Mouse (Mus musculus) thymus, postnatal 36 days (tissue): ENCODE measurements around the gene Efcab14.

Experiments
- DNase-seq, 2 experiments: peaks; one replicate each; pipeline ENCODE4 v3.0.0; 2022; ENCODE audit warnings: mixed read lengths in 2 of 2

Efcab14 gene

DNA sequence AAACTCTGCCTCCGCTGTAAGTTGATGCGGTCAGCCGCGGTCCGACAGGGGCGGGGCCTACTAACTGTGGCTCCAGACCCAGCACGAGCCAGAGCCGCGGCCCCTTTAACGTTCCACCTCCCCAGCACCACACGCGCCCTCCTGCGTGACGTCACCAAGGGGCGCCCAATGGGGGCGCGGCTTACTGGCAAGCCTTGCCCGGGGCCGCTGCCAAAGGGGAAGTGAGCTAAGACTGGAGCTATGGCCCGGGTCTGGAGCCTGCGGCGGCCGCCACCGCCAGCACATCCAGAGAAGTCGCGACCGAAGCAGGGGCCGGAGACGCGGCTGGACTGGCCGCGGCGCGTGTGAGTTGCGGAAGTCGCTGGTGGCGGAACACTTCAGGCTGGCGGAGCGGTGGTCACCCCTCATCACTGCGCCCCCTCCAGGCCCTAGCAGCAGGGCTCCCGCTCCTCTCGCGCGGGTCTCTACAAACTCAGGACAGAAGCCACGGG is at the start of gene Efcab14:
Efcab14 (plus strand) TSS at position 194 of the 491 bp plus-strand sequence.
- DNase-seq: peak; percentile 93 to 95

DNA sequence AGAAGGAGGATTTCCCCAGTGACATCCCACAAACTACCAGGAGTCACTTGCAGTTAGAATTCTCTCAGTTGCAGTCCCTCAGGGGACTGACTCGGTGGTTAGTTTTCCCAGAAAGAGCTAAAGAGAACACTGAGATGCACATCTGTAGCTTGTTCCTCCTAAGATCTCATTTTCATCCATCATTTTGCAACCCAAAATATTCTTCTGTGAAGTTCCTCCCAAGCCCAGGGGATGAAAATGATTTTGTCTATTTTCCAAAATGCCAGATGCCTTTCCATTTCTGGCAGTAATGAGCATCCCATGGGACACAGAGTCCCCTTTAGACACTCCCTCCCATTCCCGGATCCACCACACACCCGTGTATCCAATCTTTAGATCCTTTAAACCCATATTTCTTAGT is 36.1 kb upstream of the Efcab14 start:
- no peak for DNase-seq

DNA sequence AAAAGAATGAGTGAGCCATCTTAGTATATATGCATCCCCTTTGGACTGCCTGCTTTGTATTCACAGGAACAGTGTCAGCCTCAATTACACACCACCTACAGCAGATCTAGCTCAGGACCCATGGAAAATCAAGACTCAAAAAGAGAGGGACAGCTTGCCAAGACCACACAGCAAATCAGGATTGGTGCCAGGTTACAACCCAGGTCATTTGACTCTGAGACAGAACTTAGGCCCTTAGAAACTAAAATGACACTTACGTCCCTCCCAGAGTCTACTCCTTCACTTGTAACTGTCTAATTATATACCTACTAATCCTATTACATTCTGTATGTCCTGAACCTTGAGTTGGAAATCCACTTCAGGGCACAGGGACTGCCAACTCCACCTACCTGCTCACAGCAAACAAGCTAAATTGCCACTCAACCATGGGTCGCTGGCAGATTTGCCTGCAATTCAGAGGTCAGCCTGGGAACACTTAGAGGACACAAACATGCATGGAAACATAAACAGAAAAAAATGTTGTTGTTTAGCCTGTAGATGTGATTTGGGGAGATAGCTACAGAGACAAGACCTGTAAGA is 33.5 kb upstream of the Efcab14 start:
- no peak for DNase-seq

DNA sequence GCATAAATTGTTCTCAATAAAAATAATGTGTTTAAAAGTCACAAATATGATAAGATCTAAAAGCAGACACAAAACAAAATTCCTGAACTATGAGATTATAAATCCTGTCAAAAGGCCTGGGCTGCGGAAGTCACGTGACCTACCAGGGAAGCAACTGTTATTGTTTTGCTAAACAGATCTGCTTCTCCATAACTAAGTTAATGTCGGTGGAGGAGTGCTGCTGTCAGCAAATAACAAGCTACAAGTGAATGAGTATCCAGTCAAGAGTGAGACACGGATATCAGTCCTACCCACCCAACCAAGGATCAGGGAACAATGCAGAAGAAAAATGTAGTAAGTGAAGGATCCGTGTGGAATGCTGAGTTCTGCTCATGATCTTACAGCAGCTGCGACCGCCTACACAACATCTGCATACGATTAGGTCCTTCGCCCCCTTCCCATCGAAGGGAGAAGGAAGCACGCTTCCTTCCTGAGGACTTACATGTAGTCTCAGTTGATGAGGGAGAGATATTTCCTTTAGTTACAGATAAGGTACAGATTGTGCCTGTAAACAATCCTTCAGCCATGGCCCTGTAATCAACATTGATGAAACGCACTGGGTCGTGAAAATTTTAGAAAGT is 28.5 kb upstream of the Efcab14 start:
- DNase-seq: no peak

DNA sequence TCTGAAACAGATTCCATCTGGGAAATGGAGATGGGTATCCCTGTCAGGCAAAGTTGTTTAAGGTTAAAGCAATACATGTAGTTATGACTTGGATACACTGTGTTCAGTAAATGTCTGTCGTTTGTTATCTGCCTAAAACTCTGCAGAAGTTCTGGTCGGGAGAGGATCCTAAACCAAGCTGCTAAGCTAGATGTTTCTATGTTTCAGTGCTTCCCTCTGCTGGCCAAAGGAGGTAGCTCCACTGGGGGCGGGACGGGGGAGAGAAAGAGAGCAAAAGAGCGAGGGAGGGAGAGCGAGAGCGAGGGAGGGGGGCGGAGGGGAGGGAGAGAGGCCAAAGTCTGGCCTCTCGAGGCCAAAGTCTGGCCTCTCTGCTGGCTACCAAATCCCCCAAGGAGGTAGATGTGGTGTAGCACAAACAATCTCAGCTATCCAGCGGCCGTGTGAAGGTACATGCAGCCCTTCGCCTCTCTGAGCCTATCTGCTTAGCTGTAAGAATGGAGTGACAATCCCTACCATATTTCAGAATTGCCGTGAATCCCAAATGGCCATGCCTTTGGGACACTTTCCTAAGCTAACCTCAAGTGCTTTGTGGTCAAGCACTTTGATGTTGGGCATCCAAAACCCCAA is 27.6 kb upstream of the Efcab14 start:
- DNase-seq: peak; percentile 33 to 60

DNA sequence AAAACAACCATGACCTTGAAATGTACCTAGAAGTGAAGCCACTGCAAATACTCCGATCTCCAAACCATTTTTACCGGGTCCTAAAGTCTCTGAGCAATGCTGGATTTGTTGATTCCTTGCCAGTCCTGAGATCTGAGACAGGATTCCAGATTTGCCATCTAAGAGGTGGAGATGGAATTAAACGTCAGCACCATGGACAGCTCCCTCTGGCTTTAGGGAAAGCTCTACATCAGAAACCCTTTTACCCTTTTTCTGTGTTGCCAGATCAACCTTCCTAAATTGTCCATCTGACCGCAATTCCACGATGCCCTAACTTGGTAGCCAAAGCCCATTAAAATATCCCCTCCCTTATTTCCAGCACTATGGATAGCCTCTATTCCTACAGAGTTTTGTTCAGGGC is 8.8 kb upstream of the Efcab14 start:
- DNase-seq: peak in 1 of 2 experiments; percentile 18

DNA sequence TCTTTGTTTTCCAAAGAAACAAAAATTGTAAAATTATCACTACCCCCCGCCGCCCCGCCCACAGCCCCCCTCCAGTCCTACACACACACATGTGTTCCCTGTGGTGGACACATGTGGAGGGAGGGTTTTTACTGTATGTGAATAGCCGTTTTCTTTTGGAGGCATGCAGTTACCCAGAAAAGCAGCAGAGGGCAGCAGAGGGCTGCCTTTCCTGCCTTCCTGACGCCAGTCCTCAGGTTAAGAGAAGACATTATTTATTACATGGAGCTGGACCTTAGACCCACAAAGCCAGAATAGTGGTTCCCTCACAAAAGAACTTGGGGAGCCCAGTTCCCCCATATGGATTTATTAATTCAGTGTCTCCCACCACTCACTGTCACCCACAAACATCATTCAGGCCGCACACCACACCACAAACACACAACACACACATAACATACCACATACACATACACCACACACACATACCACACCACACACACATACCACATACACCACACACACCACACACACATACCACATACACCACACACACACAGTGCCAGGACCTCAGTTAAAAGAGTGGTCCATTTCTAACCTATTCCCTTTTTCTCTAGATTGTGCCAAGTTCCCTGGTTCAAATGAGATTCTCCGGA is 5.8 kb upstream of the Efcab14 start:
- DNase-seq: peak; percentile 65 to 71

DNA sequence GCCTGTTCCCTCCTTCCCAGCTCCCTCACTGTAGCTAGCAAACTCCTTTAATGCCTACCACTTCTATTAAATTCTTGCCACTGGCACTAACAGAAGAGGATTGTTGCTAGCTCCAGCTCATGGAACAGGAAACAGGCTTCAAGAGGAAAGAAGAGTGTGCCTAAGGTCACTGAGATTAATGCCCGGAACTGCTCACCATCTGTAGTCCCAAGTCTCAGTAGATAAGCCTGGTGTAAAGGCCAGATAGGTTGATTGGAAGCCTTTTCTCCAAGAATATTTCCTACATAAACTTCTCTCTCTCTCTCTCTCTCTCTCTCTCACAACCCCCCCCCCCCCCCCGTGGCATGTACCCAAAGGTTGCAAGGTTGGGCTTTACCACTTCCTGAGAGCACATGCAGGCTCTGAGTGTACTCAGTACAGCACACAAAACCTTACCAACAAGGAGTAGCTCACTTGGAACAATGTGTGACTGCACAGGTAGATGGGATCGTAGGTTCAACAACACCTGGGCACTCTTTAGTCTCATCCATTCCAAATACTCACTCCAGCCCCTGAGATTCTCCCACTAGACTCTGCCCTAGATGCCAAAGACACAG is 5.2 kb upstream of the Efcab14 start:
- no peak for DNase-seq

DNA sequence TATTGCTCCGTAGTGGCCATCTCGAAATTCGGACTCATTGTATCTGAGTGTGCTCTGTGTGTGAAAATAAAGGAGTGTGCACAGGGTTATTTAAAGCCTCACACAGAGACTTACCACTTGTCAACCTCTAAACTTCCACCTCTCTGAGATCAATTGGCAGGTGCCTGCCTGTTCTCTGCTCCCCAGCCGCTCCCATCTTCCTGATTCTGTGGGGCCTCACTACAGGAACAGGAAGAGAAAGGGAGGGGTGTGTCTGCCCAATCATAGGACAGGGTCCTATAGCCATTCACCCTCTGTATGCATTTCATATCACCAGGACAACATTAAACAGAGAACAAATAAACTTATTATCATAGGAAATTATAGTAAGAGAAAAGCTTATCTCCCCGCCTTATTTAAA is 3.8 kb upstream of the Efcab14 start:
- no peak for DNase-seq

DNA sequence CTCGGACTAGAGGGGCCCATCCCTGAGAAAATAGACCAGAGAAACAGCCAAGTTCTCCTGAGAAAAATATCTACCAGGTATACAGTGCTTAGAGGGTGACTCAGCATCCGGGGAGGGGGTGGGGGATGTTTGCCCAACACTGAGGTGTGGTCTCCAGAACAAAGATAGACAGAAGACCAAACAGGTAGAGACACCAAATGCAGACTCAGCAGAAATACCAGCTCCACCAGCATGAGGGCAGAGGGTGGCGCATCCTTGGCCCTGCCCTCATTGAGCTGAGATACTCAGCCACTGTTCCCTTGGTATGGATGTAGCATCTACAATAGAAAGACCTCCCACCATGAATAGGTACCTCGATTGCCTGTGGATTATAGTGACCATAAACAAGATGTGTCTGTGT is 2.7 kb upstream of the Efcab14 start:
- DNase-seq: no peak

DNA sequence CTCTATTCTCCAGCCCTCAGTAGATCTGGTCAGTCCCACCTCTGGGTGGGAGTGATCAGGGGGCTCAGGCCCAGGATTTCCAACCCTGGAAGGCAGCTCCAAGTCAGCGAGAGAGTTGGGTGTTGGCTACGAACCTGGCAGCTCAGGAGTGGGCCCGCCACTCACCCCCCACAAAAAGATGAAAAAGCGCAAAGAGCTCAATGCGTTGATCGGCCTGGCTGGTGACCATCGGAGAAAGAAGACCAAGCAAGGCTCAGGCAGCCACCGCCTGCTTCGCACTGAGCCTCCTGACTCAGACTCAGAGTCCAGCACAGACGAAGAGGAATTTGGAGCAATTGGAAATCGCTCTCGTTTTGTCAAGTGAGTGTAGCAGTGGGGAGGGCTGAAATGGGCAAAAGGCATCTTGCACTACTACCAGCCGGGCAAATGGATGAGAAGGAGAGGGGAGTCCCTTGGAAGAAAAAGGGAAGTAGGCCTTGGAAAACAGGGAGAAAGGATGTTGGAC is 989 bp downstream of the Efcab14 start:
- peak; percentile 3 to 11 for DNase-seq

DNA sequence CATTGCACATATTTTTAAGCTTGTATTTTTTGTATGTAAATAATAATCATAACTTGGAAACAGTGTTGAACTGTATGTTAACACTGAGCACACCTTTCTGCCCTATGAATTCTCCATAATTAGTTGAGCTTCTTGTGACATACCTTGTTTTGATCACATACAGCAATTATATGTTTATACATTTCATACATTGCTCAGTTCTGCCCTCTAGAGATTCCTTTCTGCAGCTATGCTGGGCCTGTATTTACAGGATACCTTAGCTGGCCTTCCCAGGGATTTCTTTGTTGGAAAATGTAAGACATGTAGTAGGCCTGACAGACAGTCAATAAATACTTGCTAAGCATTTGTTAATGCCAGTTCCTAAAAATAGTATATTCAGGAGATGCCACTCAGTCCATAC is 5.1 kb downstream of the Efcab14 start:
- no peak for DNase-seq

DNA sequence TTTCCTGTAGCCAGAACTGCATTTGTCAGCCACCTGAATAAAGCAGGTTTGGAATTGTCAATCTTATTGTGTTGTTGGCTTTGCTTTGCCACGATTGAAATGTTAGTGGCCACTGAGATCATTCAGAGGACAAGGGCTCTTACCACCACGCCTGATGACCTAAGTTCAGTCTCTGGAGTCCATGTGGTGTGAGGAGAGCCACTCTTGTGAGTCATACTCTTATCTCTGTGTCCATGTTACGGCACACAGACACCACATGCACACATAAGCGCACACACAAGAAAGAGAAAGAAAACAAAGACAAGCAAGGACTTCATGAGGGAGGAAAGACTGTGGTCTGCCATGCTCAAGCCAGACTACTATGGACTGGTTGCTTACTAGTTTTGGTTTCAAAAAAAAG is 5.6 kb downstream of the Efcab14 start:
- DNase-seq: no peak

DNA sequence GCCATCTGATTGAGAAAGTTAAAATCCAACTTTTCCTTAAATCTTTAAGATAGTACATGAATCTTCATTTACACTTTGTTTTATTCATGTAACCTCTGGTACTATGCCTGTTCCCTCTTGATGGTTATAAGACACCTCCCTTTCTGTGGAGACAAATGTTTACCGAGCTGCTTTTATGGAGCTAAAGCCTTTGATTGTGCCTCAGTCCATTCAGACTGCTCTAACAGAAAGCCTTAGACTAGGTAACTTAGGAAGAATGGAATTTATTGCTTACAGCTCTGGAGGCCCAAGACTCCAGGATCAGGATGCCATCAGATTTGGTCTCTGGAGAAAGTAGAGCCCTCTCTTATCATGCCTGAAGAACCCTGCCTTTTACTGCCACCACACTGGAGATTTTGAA is 10.6 kb downstream of the Efcab14 start:
- no peak for DNase-seq

DNA sequence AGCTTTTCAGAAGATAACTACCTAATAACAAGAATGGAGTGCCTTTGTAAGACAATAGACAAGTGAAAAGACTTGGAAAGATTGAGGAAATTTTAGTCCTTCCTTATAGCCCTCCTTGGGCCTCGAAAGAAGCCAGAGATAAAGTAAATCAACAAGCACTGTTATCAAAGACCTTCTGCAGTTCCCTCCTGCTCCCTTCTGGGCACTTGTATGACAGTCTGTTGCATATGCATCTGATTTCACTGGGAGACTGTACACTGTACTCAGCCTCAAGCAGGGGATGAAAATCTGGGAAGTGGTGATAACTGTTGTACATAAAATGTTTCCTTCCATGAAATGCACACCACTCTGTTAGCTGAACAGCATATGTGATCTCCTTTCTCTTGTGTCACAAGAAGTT is 11.8 kb downstream of the Efcab14 start:
- no peak for DNase-seq

DNA sequence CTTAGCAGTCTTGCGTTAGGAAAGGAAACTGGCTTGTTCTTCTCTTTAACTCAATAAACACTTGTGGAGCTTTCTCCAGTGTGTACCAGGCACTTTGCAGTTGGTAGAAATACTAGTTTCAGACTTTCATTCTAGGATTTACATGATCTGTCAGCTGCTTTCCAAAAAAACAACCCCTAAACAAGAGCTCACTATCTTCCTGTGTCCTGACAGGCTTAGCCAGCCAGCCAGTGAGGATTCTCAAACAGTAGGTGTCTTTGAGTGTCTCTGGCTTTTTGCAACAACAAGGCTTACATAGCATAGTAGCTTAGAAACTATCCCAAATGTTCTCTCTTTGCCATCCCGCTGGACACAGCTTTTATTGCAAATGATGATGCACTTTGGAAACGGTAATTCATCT is 16.6 kb downstream of the Efcab14 start:
- no peak for DNase-seq

DNA sequence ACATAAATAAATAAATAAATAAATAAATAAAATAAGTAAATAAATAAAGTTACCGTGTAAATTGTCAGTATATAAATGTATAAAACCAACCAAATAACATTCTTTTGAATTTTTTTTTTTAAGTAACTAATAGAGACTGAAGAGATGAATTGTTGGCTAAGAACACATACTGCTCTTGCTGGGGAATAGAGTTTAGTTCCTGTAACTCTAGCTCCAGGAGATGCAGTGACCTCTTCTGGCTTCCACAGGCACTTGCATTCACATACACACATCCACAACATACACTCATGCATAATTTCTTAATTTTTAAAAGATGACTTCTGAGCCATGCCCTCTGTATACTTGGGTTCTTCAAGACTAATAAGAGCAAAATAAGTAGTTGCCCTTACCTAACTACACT is 17.3 kb downstream of the Efcab14 start:
- DNase-seq: no peak

DNA sequence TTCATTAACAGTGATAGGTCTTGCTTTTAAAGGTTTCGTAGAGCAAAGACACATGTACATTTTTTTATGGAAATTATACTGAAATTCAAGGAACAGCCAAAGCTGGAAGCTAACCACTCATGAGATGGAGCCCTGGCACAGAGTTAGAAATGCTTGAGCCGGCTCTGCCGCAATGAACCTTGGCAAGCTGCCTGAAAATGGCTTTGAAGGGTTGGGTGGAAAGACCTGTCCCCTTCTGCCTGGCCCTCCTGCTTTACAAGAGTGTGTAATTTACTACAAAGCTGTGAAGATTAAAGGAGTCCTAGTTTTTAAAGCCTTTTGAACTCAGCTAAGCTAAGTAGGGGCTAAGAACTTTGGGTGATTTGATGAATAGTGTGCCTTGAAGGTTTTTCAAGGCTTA is 23.7 kb downstream of the Efcab14 start:
- DNase-seq: no peak

DNA sequence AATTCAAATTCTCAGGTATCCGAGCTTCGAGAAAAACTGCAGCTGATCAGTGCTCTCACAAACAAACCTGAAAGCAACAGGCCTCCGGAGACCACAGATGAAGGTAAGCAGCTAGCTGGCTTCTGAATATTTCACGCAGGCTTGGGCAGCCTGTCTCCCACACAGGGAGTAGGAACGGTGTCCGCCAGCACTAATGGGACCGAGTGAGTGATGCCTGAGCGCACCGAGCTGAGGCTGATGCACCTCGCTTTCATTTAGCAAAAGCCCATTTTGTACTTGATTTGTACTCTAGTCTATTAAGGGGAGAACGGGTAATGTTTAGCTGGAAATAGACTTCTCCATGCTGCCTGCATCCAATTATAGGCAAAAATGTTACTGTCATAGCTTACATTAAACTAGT is 27.0 kb downstream of the Efcab14 start:
- DNase-seq: no peak

DNA sequence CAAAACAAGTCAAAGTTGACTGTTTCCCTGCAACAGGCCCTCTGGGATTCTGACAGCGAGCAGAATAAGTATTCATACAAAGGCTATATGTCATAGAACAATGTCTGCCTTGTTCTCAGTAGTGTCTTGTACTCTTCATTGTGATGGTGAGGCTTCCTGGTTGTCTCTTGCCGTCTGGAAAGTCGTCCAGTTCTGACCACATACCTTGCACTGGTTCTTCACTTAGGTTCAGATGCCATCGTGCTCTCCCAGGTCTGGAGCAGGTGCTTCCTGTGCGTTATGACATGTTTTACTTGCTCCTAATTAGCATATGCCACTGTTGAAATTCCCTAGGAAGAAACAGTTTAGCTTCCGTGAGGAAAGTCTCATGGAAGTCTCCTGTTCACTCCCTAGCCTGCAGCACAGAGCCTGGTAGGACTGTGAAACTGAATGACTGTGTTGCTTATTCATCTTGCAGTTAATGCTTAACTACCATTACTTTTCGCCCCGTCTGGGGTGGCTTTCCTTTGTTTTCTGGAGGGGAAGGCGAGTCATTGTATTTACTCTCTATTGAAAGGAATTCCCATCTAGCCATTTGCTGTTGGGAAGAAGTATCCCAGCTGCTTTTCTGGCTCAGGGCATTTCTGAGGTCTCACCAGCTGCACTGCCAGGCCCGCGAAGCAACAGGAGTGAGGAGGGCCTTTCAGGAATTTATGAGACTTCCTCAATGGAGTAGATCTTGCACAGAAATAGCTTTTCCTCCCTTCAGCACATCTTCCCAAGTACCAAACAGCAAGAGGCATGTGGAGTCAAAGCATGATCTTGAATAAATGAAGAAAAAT is 30.3 kb downstream of the Efcab14 start:
- no peak for DNase-seq

DNA sequence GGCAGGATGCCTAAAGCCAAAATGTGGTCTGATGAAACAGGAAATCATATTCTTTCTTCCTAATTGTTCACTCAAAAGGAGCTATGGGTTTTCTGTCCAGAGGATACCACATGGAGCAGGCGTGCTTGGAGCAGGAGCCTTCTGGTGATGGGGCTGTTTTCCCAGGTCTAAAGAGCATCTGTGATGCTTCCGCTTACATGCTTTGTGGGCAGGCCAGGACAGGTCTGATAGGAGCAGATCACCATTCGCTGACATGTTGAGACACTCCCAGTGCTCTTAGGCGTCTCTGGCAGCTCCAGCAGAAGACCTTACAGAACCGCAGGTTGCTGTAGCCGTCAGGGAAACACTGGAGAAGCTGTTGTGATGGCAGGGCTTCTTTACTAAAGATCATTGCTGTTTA is 37.5 kb downstream of the Efcab14 start:
- no peak for DNase-seq

DNA sequence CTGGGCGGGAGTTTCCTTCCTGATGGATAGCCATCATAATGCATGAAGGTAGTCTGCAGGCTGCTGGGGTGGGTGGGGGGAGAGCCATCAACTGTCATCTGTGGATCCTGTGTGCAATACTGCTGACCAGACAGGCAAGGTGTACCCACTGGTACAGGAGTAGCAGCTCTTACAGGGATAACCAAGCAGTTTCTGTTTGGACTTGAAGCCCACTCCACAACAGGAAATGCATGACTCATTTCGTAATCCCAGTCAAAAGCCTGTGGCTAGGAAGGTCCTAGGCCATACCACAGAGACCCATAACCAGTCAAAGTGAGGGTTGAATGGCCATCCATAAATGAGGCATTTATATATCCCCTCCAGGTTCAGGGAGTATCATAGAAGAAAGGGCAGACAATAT is 40.1 kb downstream of the Efcab14 start:
- DNase-seq: no peak

DNA sequence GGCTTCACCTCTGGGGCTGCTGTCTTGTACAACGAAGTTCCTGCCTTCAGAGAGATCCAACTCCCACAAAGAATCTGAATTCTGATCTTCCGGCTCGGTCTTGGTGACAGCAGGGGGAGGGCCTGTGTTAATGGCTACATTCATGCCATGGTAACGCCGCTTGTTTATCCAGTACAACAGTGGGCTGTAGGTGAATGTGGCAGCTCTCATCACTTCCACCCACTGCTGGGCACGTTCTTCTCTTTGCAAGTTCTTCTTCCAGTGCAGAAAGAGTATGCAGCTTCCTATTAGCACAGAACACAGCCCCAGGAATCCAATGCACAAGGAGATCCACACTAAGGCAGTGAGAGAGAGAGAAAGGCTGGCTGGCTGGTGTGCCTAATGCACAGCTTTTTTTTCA is 42.7 kb downstream of the Efcab14 start:
- no peak for DNase-seq
